Mouse (Mus musculus) kidney, adult 11 months (tissue): ENCODE results near the gene Gnptab.
"Not testable (repeated sequence)": the region's sequence is repeated elsewhere in the genome, so short reads cannot be mapped to it uniquely, and the experiment has no call there.

Experiments
- DNase-seq: peaks from one replicate; pipeline ENCODE4 v3.0.0; 2022

Gnptab gene

DNA sequence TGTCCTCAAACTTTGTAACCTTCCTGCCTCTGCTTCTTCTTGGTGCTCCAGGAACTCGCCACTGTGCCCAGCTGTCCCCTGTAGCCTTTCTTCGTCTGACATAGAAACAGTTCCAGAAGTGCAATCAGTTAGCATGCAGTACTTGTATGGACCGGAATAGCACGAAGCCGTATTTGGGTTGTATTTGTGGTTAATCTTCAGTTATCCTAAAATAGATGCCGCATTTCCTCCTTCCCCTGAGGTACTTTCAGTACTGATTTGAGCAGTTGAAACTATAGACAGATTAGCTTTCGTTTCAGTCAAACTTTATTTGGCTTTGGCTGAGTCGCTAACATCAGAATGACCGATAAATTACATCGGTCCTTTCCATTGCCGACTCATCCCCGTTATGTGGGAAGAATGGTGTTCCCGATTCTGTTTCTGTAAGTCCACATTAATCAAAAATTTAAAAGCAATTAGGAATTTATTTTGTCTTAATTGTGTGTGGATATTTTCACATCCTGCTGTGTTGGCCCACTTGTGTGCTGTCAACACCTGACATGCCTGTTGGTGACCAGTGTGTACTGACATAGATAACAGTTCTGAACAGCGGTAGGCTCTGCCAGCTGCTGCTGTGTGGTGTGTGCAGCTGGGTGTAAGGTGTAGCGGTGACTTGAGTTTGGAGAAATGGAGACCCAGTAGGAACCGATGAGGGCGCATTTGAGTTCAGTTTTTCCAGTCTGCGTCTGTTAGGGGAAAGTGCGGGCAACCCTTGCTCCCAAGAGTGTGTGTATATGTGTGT, 41.9 kb downstream of the Gnptab start:
- DNase-seq: no peak

DNA sequence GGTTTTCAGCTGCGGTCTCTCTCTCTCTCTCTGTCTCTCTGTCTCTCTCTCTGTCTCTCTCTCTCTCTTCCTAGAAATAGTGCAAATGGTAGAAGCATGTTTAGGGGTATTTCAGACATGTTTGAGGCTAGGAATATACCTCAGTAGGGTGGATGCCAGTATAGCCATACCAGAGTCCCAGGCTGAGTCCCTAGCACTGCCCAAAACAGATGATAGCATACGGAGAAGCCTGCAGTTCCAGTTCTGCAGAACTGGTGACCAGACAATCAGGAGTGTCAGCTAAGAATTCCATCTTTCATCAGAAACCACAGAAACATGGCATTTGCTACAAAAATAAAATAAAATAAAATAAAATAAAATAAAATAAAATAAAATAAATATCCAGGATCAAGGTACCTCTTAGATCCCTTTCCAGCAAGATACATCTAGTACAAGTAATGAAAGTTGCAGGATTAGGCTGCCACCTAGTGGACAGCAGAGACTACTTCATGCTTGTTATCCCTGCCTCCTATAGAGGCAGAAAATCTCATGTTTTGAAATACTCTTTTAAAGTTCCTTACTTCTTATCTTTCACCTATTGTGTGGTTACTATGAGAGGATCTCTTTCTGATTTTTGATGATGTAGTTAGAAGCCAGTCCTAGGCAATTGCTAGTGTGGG, 47.4 kb downstream of the Gnptab start:
- no peak for DNase-seq

DNA sequence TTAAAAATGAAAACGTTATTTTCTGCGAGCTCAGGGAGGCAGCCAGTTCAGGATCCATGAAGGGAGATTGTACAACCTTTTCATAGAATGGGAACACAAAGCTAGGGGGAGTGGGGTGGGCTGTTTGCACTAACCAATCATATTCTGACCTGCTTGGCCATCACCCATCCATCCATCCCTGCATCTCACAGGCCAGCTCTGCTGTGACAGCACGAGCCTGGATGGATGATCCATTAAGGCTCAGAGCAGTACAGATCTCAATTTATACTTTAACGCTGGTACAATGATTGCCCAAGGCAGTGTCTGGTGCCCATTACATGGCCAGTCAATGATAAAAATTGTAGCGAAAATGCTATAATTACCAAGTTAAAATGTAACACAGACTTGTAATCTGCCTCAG, 48.0 kb downstream of the Gnptab start:
- DNase-seq: no peak

DNA sequence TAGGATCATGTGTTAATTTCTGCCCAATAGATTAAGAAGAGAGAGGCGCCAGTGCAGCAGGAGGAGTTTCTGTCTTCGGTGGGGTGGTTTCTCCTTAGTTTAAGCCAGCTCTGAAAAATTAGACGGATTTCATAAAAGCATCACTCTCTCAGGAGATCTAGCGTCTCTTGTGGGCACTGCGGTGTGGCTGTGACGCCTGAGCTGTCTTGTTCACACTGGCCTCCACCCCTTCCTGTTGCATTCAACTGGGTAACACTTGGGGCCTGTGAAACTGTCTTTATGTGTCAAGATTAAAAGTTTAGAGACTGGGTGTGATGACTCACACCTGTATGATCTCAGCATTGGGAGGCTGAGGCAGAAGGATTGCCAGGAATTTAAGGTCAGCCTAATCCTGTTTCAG, 49.1 kb downstream of the Gnptab start:
- no peak for DNase-seq

DNA sequence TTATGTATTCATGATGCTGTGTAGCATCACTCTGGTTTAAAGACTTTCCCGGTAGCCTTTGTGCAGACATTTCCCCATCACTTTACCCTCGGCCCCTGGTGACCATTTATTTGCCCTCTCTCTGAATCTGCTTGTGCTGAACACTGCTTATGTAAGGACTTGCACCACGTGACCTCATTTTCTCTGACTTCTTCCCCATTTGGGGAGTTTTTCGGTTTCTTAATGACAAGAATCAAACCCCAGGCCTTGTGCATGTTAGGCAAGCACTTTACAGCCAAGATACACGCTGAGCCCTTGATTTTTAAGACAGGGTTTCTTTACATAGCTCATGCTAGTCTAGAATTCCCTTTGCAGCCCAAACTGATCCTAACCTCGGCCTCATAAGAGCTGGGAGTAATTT, 62.3 kb downstream of the Gnptab start:
- DNase-seq: no peak

DNA sequence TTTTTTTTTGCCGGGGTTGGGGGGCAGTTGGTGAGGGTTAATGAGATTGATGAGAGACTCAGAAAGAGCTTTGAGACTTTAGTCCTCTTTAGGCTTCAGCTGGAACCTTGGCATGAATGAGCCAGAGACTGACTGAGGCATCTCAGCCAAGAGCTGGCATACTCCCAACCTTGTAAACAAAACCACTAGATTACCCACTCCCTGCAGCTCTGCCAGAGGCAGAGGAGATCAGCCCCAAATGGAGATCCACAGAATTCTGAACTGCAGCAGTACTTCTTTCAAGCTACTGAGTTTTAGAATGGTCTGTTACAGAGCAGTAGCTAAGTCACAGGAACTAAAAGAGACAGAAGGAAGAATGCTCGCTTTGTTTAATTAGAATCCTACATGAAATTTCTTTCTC, 72.3 kb downstream of the Gnptab start:
- DNase-seq: no peak

DNA sequence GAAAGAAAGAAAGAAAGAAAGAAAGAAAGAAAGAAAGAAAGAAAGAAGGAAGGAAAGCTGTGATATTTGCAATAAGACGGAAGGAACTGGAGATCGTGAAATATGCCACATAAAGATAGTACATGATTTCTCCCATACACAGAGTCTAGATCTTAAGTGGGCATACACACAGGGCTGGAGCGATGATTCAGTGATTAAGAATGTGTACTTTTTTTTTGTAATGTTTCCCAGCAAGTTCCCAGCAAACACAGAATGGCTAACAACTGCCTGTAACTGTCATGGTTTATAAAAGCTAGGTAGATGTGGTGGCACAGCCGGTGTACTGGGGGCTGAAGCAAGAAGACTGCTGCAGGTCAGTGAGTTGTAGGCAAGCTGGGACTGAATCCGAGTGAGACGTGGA, 73.1 kb downstream of the Gnptab start:
- no peak for DNase-seq

DNA sequence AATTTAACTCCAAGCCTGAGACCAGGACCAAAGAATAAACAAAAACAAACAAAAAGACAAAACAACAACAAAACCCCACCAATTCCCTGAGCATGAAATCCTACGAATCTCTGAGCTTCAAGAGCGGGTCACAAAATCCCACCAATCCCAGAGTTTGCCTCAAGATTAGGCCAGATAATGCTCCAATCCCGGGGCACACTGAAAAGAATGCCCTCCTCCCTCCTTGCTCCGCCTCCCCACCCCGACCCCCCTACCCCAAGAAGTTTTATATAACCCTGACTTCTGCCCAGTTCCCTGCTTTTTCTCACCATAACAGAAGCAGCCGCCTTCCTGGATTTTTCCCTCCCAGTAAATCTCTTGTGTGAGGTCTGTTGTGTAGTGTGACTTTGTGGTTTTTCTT, 78.9 kb downstream of the Gnptab start:
- DNase-seq: no peak

DNA sequence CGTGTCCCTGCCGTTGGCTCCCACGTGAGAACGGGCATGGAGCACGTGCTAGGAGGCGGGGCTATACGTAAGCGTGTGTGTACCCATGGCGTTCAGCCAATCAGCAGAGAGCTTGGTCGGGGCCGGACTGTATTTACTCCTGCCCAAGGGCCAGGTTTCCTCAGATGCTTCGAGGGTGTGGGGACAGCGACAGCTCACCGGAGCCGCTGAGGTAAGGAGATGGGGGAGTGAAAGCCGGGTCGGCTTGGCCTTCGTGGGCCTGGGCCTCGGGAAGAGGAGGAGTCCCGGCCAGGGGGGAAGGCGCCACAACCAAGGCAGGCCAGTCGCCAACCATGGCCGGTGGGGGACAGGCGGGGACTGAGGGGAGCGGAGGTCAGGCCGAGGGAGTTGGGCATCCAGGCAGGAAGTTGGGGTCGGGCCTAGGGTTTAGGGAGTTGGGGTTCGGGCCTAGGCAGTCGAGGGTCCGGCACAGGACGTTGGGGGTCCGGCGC, 80.6 kb downstream of the Gnptab start, which contains the start of gene Sycp3:
Sycp3 (plus strand) TSS at position 68 of the 491 bp plus-strand sequence.
- DNase-seq: peak; percentile 39

DNA sequence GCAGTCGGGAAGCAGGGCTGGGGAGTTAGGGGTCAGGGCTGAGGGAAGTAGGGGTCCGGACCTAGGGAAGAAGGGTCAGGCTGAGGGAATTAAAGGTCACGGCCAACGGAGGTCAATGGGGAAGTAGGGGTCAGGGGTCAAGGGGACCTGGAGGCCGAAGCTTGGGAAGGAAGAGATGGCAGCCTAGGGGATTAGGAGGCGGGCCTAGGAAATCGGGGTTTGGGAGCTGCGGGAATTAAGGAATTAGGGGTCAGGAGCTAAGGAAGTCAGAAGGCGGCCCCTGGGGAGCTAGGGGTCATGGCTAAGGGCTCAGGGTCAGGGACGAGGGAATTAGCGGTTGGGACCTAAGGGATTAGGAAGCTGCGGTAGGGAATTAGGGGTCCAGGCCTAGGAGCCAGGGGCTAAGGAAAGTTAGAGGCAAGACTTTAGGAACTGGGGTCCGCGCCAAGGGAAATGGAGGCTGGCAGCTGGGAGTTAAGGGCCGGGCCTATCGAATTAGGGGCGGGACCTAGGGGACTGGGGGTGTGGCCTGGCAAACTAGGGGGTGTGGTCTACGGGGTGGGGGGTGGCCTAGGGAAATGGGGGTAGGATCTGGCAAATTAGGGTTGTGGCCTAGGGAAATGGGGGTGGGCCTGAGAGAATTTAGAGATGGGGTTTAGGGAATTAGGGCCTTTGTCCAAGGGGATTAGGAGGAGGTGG, 81.3 kb downstream of the Gnptab start:
- DNase-seq: peak; percentile 17

DNA sequence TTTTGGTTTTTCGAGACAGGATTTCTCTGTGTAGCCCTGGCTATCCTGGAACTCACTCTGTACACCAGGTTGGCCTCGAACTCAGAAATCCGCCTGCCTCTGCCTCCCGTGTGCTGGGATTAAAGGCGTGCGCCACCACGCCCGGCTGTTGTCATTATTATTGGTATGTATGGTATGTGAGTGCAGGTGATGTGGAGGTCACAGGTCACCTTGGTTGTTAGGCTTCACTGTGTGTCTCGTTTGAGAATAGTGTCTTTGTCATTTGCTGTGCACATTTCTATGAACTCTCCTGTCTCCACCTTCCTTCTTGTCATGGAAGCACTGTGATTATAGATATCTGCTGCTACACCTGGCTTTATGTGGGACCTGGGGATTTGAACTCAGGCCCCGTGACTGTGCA, 103.9 kb downstream of the Gnptab start:
- not testable (repeated sequence) for DNase-seq

DNA sequence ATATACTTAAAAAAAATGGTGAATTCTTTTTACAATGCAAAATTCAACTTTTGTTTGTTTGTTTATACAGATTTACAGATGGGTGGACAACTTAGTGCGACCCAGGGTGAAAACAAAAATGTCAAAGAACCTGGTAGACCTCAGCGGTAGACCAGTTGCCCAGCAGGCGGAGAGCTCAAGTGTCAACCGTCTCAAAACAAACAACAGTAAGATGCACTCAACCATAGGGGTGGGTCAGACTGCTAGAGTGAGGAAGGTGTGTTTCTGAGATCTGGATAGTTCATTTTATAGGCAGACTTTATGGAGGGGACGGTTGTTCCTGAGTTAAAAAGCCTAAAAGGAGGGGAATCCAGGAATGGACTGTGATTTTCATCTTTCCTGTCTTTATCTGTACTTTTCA, 109.7 kb downstream of the Gnptab start:
- DNase-seq: no peak

DNA sequence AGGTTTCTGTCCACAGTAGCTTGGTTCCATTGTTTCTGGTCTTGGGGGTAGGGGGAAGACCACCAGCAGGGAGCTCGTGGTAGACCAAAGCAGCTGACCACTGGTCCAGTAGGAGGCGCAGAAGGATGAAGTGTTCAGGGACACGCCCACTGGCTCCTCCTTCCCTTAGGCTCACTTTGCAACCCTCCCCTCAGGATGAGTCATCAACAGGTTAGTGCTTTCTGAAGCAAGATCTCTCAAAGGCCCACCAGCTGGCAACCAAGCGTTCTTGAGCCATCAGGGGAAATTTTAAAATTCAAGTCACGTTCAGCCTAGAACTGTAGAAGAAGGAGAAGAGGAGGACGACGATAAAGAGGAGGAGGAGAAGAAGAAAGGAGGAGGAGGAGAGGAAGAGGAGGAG, 112.7 kb downstream of the Gnptab start:
- no peak for DNase-seq

DNA sequence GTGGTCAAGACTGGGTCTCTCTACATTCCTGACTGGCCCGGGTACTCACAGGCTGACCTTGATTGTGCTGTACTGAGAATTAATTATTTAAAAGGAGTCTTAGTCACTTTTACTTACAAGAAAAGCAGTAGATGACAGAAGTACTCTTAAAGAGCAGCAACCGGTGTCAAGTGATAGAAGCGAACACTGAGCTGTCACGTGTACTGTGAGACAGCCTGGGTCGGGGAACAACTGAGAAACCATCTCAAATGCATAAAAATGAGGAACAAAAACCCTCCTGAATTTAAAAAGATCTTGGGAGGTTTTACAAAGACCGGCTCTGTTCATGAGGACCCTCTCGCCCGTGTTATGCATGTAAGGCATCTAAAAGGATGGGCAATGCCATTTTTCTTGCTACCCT, 113.7 kb downstream of the Gnptab start:
- no peak for DNase-seq

DNA sequence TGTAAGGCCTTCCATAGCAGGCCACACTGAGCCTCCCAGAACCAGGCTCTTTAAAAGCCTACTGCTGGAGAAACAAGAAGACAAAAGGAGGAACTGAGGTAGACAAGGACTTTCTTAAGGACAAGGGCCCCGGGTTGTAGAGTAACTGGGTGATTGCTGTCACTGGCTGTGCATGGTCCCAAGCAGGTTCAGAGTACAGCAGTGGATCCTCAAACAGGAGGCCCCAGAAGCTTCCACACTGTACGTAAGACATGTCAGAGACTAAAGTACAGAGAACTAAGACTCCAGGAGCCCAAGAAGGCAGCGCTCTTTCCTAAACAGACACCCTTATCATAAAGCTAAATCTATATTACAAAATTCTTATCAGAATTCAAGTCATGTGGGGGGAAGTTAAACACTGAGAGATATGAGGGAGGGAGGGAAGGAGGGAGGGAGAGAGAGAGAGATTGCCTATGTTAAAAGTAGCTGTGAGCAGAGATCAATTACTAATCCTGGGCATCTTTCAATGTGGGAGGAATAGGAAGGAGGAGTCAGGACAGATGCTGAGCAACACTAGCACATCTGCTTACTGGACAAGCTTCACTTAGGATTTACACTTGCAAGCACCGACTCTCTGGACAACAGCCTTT, 116.1 kb downstream of the Gnptab start:
- no peak for DNase-seq
